In genomic region chr10:17012541-17012975, GRCm38 (mm10) we compare ENCODE assay signal across 20 mouse cellular contexts.
DNase-seq lines count a peak whose midpoint lies in the region; ATAC-seq and TF ChIP-seq lines count a peak whose summit lies in the region.
"Had no signal": no experiment of that assay in that cellular context is flagged by ENCODE, and none has a peak within 500 bp of the region (broad histone marks: within the 10 kb centered on the region; RNA-seq: fewer than 3 reads in every experiment).

No protein-coding gene starts in this region.

- WGBS in embryonic facial prominence, embryonic 14.5 days = 50% methylated on average over 3 of the region's 3 CpGs
- WGBS in embryonic facial prominence, embryonic 10.5 days = 58% methylated on average over 3 of the region's 3 CpGs
- 31% methylated on average over 3 of the region's 3 CpGs for WGBS in lung, postnatal 0 days

- no peaks in the 10 kb centered on the region for H3K4me1 ChIP-seq in embryonic facial prominence, embryonic 14.5 days (ENCODE audit: control insufficient read depth, insufficient read depth, low read length)
- H3K4me1 ChIP-seq in embryonic facial prominence, embryonic 10.5 days = no peaks in the 10 kb centered on the region
- no peaks in the 10 kb centered on the region for H3K4me1 ChIP-seq in lung, postnatal 0 days (ENCODE audit: insufficient read depth, low read depth, low read length)
- H3K4me1 ChIP-seq: embryonic facial prominence, embryonic 13.5 days; forebrain, embryonic 13.5 days; heart, embryonic 12.5 days had no signal

- no peaks in the 10 kb centered on the region for H3K36me3 ChIP-seq in embryonic facial prominence, embryonic 14.5 days (ENCODE audit: control insufficient read depth, insufficient read depth, low read length)
- no peaks in the 10 kb centered on the region for H3K36me3 ChIP-seq in embryonic facial prominence, embryonic 10.5 days (replicated peaks)
- H3K36me3 ChIP-seq in lung, postnatal 0 days (ENCODE audit: insufficient read depth, low read length) = no peaks in the 10 kb centered on the region
- H3K36me3 ChIP-seq: embryonic facial prominence, embryonic 13.5 days; heart, embryonic 12.5 days had no signal

- no peak overlapping the region for H3K4me2 ChIP-seq in embryonic facial prominence, embryonic 14.5 days (ENCODE audit: low read depth, low read length)
- no peak overlapping the region for H3K4me2 ChIP-seq in lung, postnatal 0 days (replicated peaks; ENCODE audit: low read depth, low read length)
- H3K4me2 ChIP-seq: embryonic facial prominence, embryonic 13.5 days; forebrain, embryonic 13.5 days; heart, embryonic 12.5 days had no signal

- H3K9ac ChIP-seq in embryonic facial prominence, embryonic 14.5 days (ENCODE audit: low read depth, low read length) = no peak overlapping the region
- H3K9ac ChIP-seq in lung, postnatal 0 days (replicated peaks; ENCODE audit: low read depth) = no peak overlapping the region
- H3K9ac ChIP-seq: embryonic facial prominence, embryonic 13.5 days; forebrain, embryonic 13.5 days; heart, embryonic 12.5 days; liver, postnatal 0 days had no signal

- ATAC-seq in embryonic facial prominence, embryonic 14.5 days (ENCODE audit: low read depth) = no peak
- peak; percentile 74 for ATAC-seq in lung, postnatal 0 days
- ATAC-seq: activated CD4-positive, CD25-positive, alpha-beta regulatory T cell, adult 4 months; CD4-positive, CD25-positive, alpha-beta regulatory T cell, adult 4 months; forebrain, embryonic 13.5 days; liver, postnatal 0 days; midbrain, embryonic 16.5 days had no signal

- peak; percentile 84 for TF ChIP-seq EP300 in lung, postnatal 0 days (IDR thresholded peaks at IDR 0.05)

- no peaks in the 10 kb centered on the region for H3K27me3 ChIP-seq in embryonic facial prominence, embryonic 14.5 days (replicated peaks; ENCODE audit: control insufficient read depth, insufficient read depth, low read length)
- no peaks in the 10 kb centered on the region for H3K27me3 ChIP-seq in embryonic facial prominence, embryonic 10.5 days (replicated peaks; ENCODE audit: low read depth, poor library complexity, severe bottlenecking)
- H3K27me3 ChIP-seq in lung, postnatal 0 days (replicated peaks; ENCODE audit: insufficient read depth, low read length) = no peaks in the 10 kb centered on the region
- H3K27me3 ChIP-seq: embryonic facial prominence, embryonic 13.5 days; forebrain, embryonic 13.5 days; heart, embryonic 12.5 days; megakaryocyte, embryonic 14.5 days had no signal

- DNase-seq in embryonic facial prominence, embryonic 14.5 days (ENCODE audit: low spot score) = peak; percentile 16
- DNase-seq in embryonic facial prominence, embryonic 10.5 days (ENCODE audit: low spot score) = no peak
- DNase-seq in lung, postnatal 0 days (ENCODE audit: low spot score) = peak; percentile 70
- no peak for DNase-seq in lung, postnatal 10 days
- DNase-seq in 416B (ENCODE audit: low read depth) = peak; percentile 59
- peak; percentile 87 for DNase-seq in NIH3T3 (ENCODE audit: low read depth)
- DNase-seq in spleen, postnatal 10 days (ENCODE audit: low spot score in 2 of 2) = no peak
- no peak for DNase-seq in cerebellum, postnatal 4 days (ENCODE audit: low spot score in 2 of 2)
- DNase-seq: cerebellum, adult 18-20 months; gastrocnemius, postnatal 25 days; kidney, adult 9 months; liver, postnatal 0 days; thymus, postnatal 36 days had no signal

- TF ChIP-seq CTCF in lung, postnatal 0 days (IDR thresholded peaks at IDR 0.05) = no peak

- H3K27ac ChIP-seq in embryonic facial prominence, embryonic 14.5 days (replicated peaks; ENCODE audit: low read depth, low read length) = no peak overlapping the region
- no peak overlapping the region for H3K27ac ChIP-seq in embryonic facial prominence, embryonic 10.5 days (replicated peaks)
- H3K27ac ChIP-seq in lung, postnatal 0 days (ENCODE audit: low read length) = no peak overlapping the region
- H3K27ac ChIP-seq: embryonic facial prominence, embryonic 13.5 days; forebrain, embryonic 13.5 days had no signal

- H3K9me3 ChIP-seq in embryonic facial prominence, embryonic 14.5 days (ENCODE audit: control insufficient read depth, low read length) = no peaks in the 10 kb centered on the region
- no peaks in the 10 kb centered on the region for H3K9me3 ChIP-seq in embryonic facial prominence, embryonic 10.5 days
- H3K9me3 ChIP-seq in lung, postnatal 0 days (ENCODE audit: low read length) = no peaks in the 10 kb centered on the region
- H3K9me3 ChIP-seq: embryonic facial prominence, embryonic 13.5 days; forebrain, embryonic 13.5 days; heart, embryonic 12.5 days; megakaryocyte, embryonic 14.5 days had no signal

- H3K4me3 ChIP-seq in embryonic facial prominence, embryonic 14.5 days (ENCODE audit: low read depth, low read length) = no peak overlapping the region
- no peak overlapping the region for H3K4me3 ChIP-seq in embryonic facial prominence, embryonic 10.5 days
- H3K4me3 ChIP-seq in lung, postnatal 0 days (ENCODE audit: low read depth, low read length) = no peak overlapping the region
- H3K4me3 ChIP-seq: embryonic facial prominence, embryonic 13.5 days; forebrain, embryonic 13.5 days; heart, embryonic 12.5 days; megakaryocyte, embryonic 14.5 days had no signal

Comparison
In these comparisons a context has a peak if more than half of its experiments do, and no peak if none do; other contexts are left out.
1. DNase-seq: peak in embryonic facial prominence, embryonic 14.5 days (single experiment), lung, postnatal 0 days (single experiment), 416B (single experiment) and NIH3T3 (single experiment); none in embryonic facial prominence, embryonic 10.5 days (single experiment), lung, postnatal 10 days (single experiment), spleen, postnatal 10 days (0 of 2) and cerebellum, postnatal 4 days (0 of 2).